Mouse (Mus musculus) G1E (cell line): ENCODE measurements around the gene Prcd. TPM values are rescaled to one million over a fixed set of nuclear protein-coding genes. Genes with fewer than 3 reads are reported as not detected.

Experiments used
- ATAC-seq: 2 replicates; pipeline ENCODE4 v1.8.0; 2016; ENCODE audit warnings: mild to moderate bottlenecking; ENCODE audit not compliant: insufficient number of reproducible peaks, poor library complexity, low FRiP score, severe bottlenecking; ENCODE audit errors: extremely low read depth
- DNase-seq: peaks from one replicate; pipeline ENCODE4 v3.0.0; 2012; ENCODE audit warnings: low spot score
- H3K27me3 ChIP-seq: 2 replicates; pipeline ENCODE4 v1.6.1; 2012; ENCODE audit warnings: mild to moderate bottlenecking, low read length, inconsistent platforms; ENCODE audit not compliant: insufficient read depth
- H3K36me3 ChIP-seq: replicated peaks from 2 replicates; pipeline ENCODE3; 2012; ENCODE audit warnings: mild to moderate bottlenecking, inconsistent platforms
- H3K4me1 ChIP-seq: 2 replicates; pipeline ENCODE4 v1.6.1; 2012; ENCODE audit warnings: low read depth, low read length, inconsistent platforms, mixed read lengths; ENCODE audit not compliant: insufficient read depth
- H3K4me3 ChIP-seq: 2 replicates; pipeline ENCODE4 v1.5.1; 2012; ENCODE audit warnings: low read depth, mild to moderate bottlenecking, inconsistent platforms, low read length, moderate library complexity, mixed read lengths
- H3K9me3 ChIP-seq: replicated peaks from 2 replicates; pipeline ENCODE4 v1.6.1; 2012; ENCODE audit warnings: inconsistent platforms
- CTCF ChIP-seq: IDR thresholded peaks from 2 replicates; pipeline ENCODE4 v1.5.1; 2012; ENCODE audit warnings: low read depth, low read length, inconsistent platforms, mixed read lengths
- GATA1 ChIP-seq: IDR thresholded peaks from 2 replicates; pipeline ENCODE4 v1.6.1; 2012; ENCODE audit warnings: borderline replicate concordance, low read length, inconsistent platforms, mixed read lengths
- GATA2 ChIP-seq: IDR thresholded peaks from 2 replicates; pipeline ENCODE4 v1.6.1; 2012; ENCODE audit warnings: low read depth, low read length, inconsistent platforms, borderline replicate concordance
- POLR2AphosphoS5 ChIP-seq: IDR thresholded peaks from 2 replicates; pipeline ENCODE4 v1.6.1; 2012; ENCODE audit warnings: low read depth, low read length, inconsistent platforms; ENCODE audit not compliant: insufficient replicate concordance
- TAL1 ChIP-seq: conservative IDR thresholded peaks from 2 replicates; pipeline ENCODE4 v1.6.1; 2012; ENCODE audit warnings: low read depth, low read length, inconsistent platforms, mixed read lengths
- polyA plus RNA-seq: library from polyadenylated mRNA; stranded (reverse); fragments of >175 nt; gene quantifications from 2 replicates; pipeline ENCODE4 v1.2.3, GENCODE M21; 2012
- total RNA-seq, 2 experiments: library from RNA; stranded (forward) in 1 of 2; stranded (reverse) in 1 of 2; fragments of 200-1000 nt in 1 of 2; fragments of >200 nt in 1 of 2; fragmentation: Nextera tagmentation in 1 of 2; gene quantifications; 2 replicates each; pipeline ENCODE4 v1.2.3; 2014 to 2017

The Prcd gene
- total and polyA plus RNA-seq, 3 experiments: 1.5 to 3.2 (median 2.6) TPM

- peaks cover 7% of the 10 kb centered on the region for H3K9me3 ChIP-seq
- H3K4me3 ChIP-seq: no peak overlapping the region
- peaks cover 17% of the 10 kb centered on the region for H3K36me3 ChIP-seq
- H3K27me3 ChIP-seq: peaks cover 26% of the 10 kb centered on the region
- DNase-seq (no peak), ATAC-seq (no peak)
- H3K4me1 ChIP-seq: no peaks in the 10 kb centered on the region
- TF ChIP-seq GATA1 (no peak), CTCF (no peak), TAL1 (no peak), GATA2 (no peak), POLR2AphosphoS5 (no peak)
These were observed 40.5 kb downstream of the Prcd start for GRCm38 (mm10) chr11:116693899-116694249.

GRCm38 (mm10) chr11:116694250-116695193 lies 41.2 kb downstream of the Prcd start:
- Histone ChIP-seq H3K4me1 (no peaks in the 10 kb centered on the region), H3K9me3 (peaks cover 7% of the 10 kb centered on the region), H3K36me3 (peaks cover 17% of the 10 kb centered on the region), H3K27me3 (peaks cover 26% of the 10 kb centered on the region), H3K4me3 (no peak overlapping the region)
- ATAC-seq: no peak
- no peak for TF ChIP-seq CTCF
- TF ChIP-seq POLR2AphosphoS5: no peak
- TF ChIP-seq GATA2: no peak
- no peak for TF ChIP-seq TAL1
- no peak for TF ChIP-seq GATA1
- DNase-seq: no peak

- Histone ChIP-seq H3K27me3 (peaks cover 26% of the 10 kb centered on the region), H3K36me3 (peaks cover 17% of the 10 kb centered on the region), H3K4me1 (no peaks in the 10 kb centered on the region), H3K4me3 (no peak overlapping the region), H3K9me3 (peaks cover 7% of the 10 kb centered on the region)
- ATAC-seq (no peak), DNase-seq (no peak)
- TF ChIP-seq POLR2AphosphoS5 (no peak), CTCF (no peak), TAL1 (no peak), GATA1 (no peak), GATA2 (no peak)
These were observed 42.0 kb downstream of the Prcd start for GRCm38 (mm10) chr11:116695194-116695880.

- Histone ChIP-seq H3K9me3 (peaks cover 7% of the 10 kb centered on the region), H3K36me3 (peaks cover 8% of the 10 kb centered on the region), H3K27me3 (peaks cover 26% of the 10 kb centered on the region), H3K4me3 (no peak overlapping the region), H3K4me1 (peaks cover 2% of the 10 kb centered on the region; the same call in 1 of the 2 replicates)
- ATAC-seq (no peak), DNase-seq (no peak)
- TF ChIP-seq GATA2 (no peak), POLR2AphosphoS5 (no peak), GATA1 (no peak), TAL1 (no peak), CTCF (no peak)
These were observed 43.1 kb downstream of the Prcd start for GRCm38 (mm10) chr11:116696426-116696825.

GRCm38 (mm10) chr11:116697521-116697920 lies 44.2 kb downstream of the Prcd start:
- TF ChIP-seq POLR2AphosphoS5 (no peak), GATA2 (no peak), TAL1 (no peak), CTCF (no peak), GATA1 (no peak)
- no peak for DNase-seq
- Histone ChIP-seq H3K27me3 (peaks cover 26% of the 10 kb centered on the region), H3K36me3 (peaks cover 7% of the 10 kb centered on the region), H3K9me3 (peaks cover 7% of the 10 kb centered on the region), H3K4me3 (no peak overlapping the region), H3K4me1 (peaks cover 5% of the 10 kb centered on the region)
- no peak for ATAC-seq

GRCm38 (mm10) chr11:116701377-116701841 lies 48.1 kb downstream of the Prcd start:
- ATAC-seq (no peak), DNase-seq (no peak)
- Histone ChIP-seq H3K36me3 (no peaks in the 10 kb centered on the region), H3K27me3 (peaks cover 22% of the 10 kb centered on the region), H3K9me3 (no peaks in the 10 kb centered on the region), H3K4me3 (no peak overlapping the region), H3K4me1 (peaks cover 5% of the 10 kb centered on the region)
- TF ChIP-seq CTCF (no peak), GATA2 (no peak), TAL1 (no peak), POLR2AphosphoS5 (no peak), GATA1 (no peak)
